Mouse (Mus musculus): ENCODE measurements around the gene Poc1a.

Gene Poc1a

DNA sequence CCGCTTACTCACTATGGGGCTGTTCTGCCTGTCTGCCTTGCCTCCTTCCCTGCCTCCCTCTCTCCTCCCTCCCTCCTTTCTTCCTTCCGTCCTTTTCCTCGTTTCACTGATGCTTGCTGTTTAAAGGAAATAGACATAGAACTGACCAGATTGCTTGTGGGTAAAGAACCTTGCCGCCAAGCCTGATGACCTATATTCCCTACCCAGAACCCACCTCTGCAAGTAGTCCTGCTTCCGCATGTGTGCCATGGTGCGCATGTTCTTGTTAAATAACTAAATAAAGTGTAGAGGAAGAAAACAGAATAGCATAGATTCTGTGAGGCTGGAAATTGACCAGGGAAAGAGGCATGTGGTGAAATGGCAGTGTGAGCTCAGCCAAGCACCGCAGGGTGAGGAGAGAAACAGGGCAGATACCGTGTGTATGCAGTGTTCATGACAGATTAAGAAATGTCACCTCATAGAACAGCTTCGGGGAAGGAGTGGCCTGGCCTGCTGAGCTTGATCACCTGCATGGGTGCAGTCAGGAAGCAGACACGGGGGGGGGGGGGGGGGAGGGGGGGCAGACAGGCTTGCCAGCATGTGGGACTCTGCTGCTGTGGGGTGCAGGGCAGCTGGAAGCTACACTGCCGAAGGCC is 20.7 kb downstream of the Poc1a start:
- DNase-seq (ENCODE audit: low read depth, low spot score) = no peak

DNA sequence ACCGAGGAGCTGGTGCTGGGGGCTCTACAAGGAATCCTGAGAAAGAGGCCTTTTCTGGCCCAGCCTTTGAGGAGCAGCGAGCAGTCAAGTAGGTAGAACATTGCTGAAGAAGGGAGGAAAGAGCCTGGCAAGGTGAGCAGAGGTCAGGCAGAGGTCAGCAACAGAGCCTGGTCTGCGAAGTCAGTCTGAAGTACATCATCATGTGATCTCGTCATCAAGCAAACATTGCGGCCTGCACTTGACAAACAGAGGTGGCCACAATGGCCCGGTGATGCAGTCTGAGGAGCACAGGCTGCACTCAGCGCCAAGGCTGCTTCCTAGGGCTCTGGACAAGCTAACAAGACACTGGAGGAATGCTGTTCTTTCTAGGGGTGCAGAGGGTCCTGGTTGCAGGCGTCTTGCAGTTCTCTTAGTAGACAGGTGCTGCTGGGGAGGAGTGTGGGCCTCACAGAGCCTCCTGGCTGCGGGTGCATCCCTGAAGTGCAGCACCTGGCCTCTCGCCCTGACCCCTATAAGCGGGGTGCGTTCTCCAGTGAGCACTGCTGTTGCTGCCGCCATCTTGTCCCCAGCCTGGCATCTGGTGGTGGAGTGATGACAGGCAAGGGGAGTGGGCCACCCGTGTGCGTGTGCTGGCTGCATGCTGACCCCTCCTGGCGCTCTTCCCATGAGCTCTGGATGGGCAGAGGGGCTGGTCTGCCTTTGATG is 21.7 kb downstream of the Poc1a start:
- DNase-seq (ENCODE audit: low read depth, low spot score) = no peak

DNA sequence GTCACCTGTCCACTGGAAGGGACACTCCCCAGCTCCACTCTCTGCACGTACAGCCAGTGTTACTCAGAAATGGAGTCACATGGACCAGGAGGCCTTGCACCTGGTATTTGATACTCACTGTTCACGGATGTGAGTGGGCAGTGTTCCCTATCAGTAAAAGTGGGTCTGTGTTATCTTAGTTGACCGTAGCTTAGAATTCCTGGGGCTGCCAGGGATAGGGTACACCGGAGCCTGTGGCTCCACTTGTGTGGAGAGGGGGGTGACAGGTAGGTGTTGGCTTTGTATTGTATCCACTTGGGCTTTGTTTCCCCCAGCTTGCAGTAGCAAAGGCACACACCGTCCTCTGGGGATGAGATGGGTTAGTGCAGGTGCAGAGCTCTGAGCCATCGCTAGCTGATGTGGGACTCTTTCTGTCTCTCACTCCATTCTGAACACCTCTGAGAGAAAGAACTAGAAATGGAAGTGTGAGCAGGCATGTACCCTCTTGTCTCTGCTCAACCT is 22.6 kb downstream of the Poc1a start:
- no peak for DNase-seq (ENCODE audit: low read depth, low spot score)

DNA sequence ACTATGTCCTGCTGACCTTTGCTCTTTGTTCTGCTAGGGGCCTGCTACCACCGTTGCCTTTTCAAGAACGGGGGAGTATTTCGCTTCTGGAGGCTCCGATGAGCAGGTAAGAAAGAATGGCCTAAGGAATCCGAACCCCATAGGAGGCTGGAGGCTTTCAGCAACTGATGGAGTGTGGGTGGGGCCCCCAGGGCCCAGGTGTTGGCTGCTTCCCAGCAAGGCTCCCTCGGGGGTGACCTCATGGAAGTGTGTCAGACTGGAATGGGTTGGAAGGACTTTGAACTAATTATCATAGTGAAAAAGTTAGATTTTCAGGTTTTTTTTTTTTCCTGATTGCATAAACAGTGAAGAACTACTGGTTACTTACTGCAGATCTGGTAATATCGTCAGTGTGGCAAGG is 24.4 kb downstream of the Poc1a start:
- no peak for DNase-seq (ENCODE audit: low read depth, low spot score)

DNA sequence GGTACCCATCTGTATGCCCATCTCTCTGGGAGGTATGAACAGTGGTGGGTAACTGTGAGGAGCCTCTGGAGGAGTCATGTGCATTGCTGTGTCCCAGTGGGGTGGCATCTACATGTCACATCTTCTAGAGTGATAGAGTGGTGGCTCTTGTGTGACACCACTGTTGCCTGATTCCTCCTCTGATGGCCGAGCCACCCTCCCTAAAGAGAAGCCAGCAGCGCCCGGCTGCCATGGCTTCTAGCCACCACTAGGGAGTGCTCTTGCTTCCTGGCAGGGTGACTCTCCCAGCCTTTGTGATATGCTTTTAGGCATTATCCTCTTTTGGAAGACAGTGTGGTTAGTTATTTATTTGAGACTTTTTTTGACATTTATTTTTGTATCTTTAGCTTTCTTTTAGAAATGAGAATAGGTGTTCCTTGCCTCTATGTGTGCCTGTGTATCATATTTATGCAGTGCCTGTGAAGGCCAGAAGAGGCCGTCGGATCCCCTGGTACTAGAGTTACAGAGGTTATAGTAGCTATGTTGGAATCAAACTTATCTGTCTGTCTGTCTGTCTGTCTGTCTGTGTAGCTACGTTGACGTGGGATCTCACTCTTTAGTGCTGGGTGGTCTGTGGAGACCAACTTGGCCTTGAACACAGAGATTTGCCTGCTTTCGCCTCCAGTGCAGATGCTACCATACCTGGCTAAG is 25.9 kb downstream of the Poc1a start:
- peak; percentile 60 for DNase-seq (ENCODE audit: low read depth, low spot score)

DNA sequence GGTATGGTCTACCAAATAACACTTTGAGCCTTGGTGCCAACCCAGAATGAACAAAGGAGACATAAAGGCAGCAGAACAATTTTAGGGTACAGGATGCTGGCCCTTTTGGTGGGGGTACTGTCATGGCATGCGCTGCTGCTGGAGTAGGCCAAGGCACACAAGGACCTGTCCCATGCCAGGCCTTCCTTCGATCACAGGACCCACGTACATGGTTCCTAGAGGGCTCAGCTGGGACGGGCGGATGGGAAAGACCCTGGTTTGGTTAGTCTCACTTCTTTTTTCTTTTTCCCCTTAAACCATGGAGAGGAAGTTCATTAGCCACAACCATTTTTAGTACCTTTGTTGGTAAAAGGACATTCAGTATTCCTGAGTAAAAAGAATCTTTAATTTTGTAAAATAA is 27.3 kb downstream of the Poc1a start:
- no peak for DNase-seq (ENCODE audit: low read depth, low spot score)

DNA sequence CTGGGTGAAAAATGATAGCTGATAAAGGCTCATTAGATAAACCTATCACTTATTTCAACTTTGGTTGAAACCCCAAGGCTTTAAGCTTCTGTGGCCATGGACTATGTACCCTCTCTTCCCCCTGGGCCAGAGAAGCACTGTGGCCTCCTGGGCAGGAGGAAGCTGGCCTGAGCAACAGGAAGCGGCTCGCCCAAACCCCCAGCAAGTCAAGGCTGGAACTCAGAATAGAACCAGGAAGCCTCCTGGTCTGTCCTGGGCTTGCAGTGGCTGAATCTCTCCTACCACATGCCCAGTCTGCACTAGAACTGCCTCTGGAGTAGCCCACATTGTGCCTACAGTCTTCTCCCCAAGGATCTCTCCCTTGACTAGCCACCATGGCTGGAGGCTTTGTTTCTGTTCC is 27.7 kb downstream of the Poc1a start:
- no peak for DNase-seq (ENCODE audit: low read depth, low spot score)

DNA sequence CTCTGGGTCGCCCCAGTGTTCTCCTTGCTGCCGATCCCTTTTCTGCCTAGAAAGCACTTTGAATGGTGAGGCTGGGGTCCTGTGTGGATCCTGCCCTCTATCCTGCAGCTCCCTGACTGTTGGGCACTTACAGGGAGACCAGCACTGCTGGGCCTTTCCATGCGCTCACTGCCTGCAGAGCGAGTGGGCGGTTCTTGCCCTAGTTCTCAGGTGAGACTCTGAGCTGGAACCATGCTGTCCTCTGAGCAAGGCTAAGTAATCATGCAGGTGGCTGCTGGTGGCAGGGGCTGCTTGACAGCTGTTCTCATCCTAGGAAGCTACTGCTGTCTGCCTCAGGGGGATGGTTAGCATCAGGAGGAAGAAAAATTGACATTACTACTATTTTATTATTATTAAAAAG is 28.1 kb downstream of the Poc1a start:
- DNase-seq (ENCODE audit: low read depth, low spot score) = no peak

DNA sequence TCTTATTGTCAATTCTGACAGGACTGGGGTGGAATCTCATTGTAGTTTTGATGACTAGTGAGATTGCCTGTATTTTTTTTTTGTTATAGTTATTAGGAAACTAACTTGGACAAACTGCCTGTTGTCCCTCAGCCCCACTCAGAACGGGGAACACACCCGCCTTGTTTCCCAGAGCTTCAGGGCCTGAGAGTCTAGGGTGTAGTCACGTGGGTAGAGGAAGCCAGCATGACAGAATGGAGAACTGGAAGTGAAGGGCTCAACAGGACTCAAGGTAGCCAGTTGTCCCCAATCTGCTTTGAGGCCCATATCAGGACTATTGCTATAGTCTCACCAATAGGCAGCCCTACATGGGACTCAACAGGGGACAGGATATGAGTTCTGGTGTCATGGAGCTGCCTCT is 29.0 kb downstream of the Poc1a start:
- DNase-seq (ENCODE audit: low read depth, low spot score) = no peak

DNA sequence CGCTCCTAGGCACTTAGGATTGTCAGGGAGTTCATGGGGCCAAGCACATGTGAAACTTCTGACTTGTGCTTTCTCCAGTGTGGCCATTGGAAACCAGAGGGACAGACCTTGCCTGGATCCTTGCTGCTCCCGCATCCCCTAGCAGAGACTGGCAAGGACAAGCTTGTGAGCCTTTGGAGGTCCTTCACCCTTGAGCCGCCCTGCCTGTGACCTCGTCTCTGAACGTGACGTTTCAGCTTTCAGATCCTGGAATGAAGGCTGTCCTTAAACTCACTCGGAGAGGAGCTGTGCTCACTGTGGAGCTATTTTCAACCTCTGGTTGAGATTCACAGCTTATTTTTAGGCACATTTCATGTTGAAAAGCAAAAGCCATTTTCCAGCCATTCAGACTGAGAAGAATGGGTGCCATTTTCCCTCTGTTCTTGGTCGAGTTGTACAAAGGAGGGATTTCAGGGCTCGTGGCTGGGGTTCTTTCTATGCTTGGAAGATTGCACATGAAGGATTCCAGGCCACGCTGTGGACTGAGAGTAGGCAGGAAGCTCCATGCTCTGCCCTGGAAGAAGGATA is 30.8 kb downstream of the Poc1a start:
- DNase-seq (ENCODE audit: low read depth, low spot score) = no peak

DNA sequence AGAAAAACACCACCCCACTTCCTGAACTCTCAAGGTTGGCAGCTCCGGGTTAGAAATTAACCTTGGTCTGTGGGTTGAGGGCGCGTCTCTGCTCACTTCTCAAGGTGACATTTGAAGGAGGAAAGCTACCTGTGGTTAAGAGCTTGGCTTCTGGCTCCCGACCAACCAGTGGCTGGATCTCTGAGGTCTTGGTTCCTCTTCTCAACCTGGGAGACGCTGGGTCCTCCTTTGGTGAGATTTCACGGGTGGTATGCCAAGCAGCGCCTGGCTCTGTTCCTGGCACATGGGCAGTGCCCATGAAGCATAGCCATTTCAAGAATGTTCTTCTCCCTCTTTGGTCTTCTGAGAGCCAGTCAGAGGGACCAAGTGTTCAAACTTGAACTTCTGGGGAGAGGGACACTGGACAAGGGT is 32.1 kb downstream of the Poc1a start:
- no peak for DNase-seq (ENCODE audit: low read depth, low spot score)

DNA sequence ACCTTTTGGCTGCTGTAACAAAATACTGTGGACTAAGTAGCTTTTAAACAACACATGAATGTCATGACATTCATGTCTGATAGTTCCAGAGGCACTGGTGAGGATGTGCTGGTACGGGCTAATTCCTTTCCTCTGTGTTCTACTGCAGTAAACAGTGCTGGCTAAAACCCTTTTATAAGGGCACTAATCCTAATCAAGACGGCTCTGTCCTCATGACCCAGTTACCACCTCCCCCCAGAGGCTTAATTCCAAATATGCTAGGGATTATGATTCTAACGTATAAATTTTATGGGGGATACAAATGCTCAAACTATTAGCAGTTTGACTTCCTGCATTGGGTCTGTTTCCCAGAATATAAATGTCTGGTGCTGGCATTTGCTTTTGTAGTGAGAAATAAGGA is 33.3 kb downstream of the Poc1a start:
- no peak for DNase-seq (ENCODE audit: low read depth, low spot score)

DNA sequence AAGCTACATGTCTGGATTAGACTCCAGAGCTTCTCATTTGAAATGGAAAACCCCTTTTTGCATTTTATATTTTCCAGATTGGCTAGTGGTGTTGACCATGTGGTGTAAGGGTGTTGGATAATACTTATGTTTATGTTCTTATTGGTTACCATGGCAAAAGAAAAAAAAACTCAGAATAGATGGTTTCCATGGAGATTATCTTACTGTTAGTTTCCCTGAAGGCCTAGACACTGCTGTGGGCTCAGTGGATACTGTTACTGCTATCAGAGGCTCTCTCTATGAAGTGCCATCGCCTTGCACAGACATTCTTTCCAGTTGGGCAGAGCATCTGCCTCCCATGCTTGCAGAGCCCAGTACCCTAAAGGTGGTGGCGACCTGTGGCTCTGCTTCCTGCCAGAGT is 37.2 kb downstream of the Poc1a start:
- DNase-seq (ENCODE audit: low read depth, low spot score) = no peak

DNA sequence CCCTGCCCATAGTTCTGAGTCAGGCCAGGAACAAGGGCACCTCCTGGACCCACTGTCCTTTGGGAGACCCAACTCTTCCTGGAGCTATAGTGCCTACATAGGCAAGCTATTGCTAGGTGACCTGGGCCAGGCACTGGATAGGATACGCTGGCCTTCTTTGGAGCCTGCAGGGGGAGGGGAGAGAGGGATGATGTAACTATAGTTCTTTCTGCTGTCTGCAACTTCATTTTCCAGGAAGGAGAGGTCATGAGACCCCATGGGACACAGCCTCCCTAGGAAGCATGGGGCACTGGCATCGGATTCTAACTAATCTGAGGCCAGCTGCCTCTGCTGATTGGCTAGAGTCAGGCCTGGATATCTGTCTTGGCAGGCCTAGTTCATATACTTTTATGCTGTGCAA is 38.2 kb downstream of the Poc1a start:
- DNase-seq (ENCODE audit: low read depth, low spot score) = no peak

DNA sequence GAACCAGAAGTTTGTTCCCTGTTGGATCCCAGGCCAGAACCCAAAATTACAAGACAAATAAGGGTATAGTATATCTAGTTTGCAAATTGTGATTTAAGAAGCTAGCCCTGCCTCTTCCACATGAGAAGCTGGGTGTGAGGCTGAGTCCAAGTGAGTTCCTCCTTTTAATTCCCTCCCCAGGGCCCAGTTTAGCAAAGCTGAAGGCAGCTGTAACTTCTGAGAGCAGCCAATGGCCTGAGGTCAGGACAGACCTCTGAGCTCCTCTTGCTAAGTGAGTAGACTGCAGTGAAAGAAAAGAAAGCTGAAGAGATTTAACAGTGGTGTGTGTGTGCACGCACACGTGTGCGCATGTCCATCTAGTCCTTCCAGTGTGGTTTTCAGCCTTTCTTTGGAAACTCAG is 41.6 kb downstream of the Poc1a start:
- no peak for DNase-seq (ENCODE audit: low read depth, low spot score)

DNA sequence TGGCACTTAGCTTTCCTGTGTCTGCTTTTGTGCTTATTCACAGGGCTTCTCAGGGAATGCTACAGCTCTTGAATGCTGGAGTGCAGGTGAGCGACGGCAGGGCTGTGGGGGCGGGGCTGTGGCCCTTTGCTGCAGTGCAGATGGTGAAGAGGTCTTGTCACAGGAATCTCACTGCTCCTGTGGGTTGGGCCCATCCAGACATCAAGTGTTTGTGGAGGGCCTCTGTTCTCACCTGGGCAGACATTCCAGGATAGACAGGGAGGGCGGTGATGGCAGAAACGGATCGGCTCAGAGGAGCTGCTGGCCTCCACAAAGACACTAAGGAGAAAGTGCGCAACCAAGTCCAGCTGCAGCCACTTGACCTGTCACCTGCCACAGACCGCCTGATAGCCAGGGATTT is 45.4 kb downstream of the Poc1a start:
- no peak for DNase-seq (ENCODE audit: low read depth, low spot score)

DNA sequence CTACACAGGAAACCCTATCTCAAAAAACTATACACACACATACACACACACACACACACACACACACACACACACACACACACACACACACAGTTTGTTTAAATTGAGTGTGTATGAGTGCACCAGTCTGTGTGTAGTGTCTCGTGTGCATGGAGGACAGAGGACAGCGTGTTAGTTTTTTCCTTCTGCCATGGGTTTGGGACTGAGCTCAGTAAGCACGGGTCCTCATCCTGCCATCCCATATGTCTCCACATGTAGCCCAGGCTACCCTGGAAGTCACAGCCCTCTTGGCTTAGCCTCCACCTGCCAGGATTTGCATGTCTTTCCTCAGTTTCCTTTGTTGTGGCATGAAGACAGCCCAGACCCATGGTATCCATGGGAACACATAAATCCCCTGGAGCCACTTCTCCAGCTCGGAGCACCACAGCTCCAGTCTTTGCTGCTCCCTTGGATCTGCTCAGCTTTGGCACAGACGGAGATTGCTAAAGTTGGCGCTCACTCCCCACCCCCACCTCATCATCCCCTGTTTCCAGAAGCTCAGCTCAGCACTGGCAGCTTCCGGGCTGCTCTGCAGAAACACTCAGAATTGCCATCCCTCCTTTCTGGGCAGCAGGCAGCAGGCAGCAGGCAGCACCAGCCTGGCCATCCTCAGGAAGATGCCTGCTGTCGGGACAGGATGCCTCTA is 46.4 kb downstream of the Poc1a start:
- no peak for DNase-seq (ENCODE audit: low read depth, low spot score)

DNA sequence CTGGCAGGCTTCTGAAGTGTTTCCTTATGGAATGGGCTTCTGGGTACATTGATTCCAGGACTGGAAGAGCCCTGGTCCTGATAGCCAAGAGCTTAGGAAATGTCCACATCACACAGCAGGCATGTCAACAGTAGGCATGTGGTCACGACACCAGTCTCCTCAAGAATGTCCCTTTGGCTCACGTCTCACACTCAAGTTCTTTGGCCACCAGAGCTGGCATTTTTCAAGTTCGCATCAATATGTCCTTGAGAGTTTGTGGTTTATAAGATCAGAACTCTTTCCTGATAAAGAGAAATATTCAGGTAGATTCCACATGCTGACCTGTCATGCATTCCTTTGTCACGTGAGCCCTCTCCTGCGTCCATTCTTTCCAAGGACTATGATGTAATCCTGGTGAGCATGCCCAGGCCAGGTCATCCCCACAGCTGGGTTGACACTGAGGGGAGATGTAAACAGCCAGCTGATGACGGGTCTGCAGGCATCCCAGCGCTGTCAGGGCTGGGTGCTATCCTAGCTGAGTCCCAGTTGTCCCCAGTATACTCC is 47.3 kb downstream of the Poc1a start:
- DNase-seq (ENCODE audit: low read depth, low spot score) = no peak

DNA sequence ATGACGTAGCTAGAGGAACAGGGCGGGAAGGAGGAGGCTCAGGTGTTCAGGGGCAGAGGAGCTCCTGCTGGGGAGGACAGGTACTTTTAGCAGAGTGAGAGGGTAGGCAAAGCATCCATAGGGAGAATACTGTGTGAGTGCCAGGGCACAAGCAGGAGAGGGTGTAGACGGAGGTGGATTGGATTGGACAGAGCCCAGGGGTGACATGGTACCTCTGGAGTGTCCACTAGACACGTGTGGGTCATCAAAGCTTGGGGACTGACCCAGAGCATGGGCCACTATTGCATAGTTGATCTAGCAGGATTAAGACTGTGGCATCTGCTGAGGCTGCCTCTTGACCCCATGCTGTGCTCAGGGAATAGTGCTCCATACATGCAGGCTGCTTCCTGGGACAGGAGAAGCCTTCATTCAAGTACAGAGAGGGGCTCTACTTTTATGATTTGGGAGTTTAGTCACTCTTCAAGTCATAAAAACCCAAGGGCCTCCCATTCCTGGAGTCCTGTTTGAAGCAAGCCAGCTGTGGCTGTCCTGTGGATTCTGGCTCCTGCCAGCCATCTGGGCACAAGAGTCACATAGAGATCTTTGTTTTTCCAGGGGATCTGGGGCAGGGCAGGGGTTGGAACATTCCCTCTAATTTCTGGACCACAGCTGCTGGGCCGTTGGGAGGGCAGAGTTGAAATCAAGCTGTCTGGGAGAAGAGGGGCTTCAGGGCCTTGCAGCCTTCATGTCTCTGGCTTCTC is 48.1 kb downstream of the Poc1a start:
- no peak for DNase-seq (ENCODE audit: low read depth, low spot score)

DNA sequence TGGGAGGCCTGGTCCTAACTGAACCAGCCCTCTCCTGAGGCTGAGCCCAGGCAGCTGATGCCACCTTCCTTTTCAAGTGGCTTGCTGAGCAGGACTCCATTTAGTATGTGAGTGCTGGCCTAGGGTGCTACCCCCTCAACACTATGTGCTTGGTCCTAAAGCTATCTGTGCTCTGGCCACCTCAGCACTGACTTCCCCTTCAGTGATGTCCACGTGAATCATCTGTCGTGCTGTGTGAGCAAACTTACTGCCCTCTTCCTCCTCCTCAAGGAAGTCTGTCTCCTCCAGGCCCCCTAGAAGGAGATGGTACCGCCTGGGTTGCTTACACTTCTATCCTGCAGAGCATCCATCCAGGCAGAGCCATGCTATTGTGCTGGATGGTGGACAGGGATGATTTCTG is 51.9 kb downstream of the Poc1a start:
- DNase-seq (ENCODE audit: low read depth, low spot score) = no peak

DNA sequence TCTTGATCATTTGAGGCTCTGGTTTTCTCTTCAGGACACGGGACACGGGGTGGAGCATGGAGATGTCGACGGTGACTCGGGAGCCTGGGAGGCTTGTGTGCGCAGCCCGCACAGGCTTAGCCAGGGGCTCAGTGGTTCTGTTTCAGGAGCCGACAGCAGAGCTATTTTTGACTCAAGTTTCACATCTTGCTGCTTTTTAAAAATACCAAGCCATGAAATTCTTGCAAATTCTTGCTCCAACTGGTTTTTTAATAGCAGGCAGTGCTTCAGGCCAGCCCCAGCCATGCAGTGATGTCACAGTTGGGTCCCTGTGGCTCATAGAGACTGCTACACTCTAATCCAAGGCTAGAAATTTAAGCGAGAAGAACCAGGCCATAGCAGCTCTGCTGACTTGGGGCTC is 56.8 kb downstream of the Poc1a start:
- no peak for DNase-seq (ENCODE audit: low read depth, low spot score)
